Mouse (Mus musculus): ENCODE measurements around the gene Zc3h6. TPM values are rescaled to one million over a fixed set of nuclear protein-coding genes. Genes with fewer than 3 reads are reported as not detected.

The Zc3h6 gene
- total and polyA plus RNA-seq, 2 experiments, result 0.20 to 2.5 TPM

- H3K4me3 ChIP-seq (ENCODE audit: insufficient read depth, low read depth, low read length), result peak within 1 kb of the TSS; percentile 71
- H3K9ac ChIP-seq (ENCODE audit: low read depth, low read length), result peak within 1 kb of the TSS; percentile 67
- peak within 1 kb of the TSS; percentile 84 for H3K27ac ChIP-seq (replicated peaks; ENCODE audit: insufficient read depth, low read depth, low read length)
- no peaks in the 10 kb centered on the region for H3K4me1 ChIP-seq (ENCODE audit: control insufficient read depth, insufficient read depth, low read length)
- H3K36me3 ChIP-seq (ENCODE audit: control insufficient read depth, insufficient read depth, low read length), result 0 out of 2 replicates have a peak, but pooled peaks cover 2% of the 10 kb centered on the region
- TF ChIP-seq CTCF (IDR thresholded peaks at IDR 0.05; ENCODE audit: low read depth, low read length) (no peak), POLR2A (IDR thresholded peaks at IDR 0.05; ENCODE audit: extremely low read depth, insufficient read depth, low read length) (peak; percentile 57; the same call in 1 of the 2 replicates)
- WGBS, result 2% methylated on average over 65 of the region's 65 CpGs
- DNase-seq (ENCODE audit: extremely low read depth, low read depth, low spot score), result peak; percentile 87
- H3K79me2 ChIP-seq (ENCODE audit: control insufficient read depth, insufficient read depth, low read length), result no peaks in the 10 kb centered on the region
- H3K27me3 ChIP-seq (ENCODE audit: control insufficient read depth, insufficient read depth, low read length), result no peaks in the 10 kb centered on the region
These were observed 23.4 kb upstream of the Zc3h6 start, which contains the start of gene Zc3h8 for GRCm38 (mm10) chr2:128943538-128944528. TSS of gene Zc3h8 (minus strand) at chr2:128944077.

- WGBS, result 29% methylated on average over 6 of the region's 6 CpGs
These were observed 19.1 kb upstream of the Zc3h6 start for GRCm38 (mm10) chr2:128947962-128948588.

GRCm38 (mm10) chr2:128954186-128954585, 13.0 kb upstream of the Zc3h6 start:
- Histone ChIP-seq H3K4me3 (ENCODE audit: insufficient read depth, low read depth, low read length) (no peak overlapping the region), H3K36me3 (ENCODE audit: control insufficient read depth, insufficient read depth, low read length) (no peaks in the 10 kb centered on the region), H3K4me1 (ENCODE audit: control insufficient read depth, insufficient read depth, low read length) (no peaks in the 10 kb centered on the region), H3K27me3 (ENCODE audit: control insufficient read depth, insufficient read depth, low read length) (no peaks in the 10 kb centered on the region), H3K9ac (ENCODE audit: low read depth, low read length) (no peak overlapping the region), H3K79me2 (ENCODE audit: control insufficient read depth, insufficient read depth, low read length) (no peaks in the 10 kb centered on the region), H3K27ac (replicated peaks; ENCODE audit: insufficient read depth, low read depth, low read length) (no peak overlapping the region)
- TF ChIP-seq CTCF (IDR thresholded peaks at IDR 0.05; ENCODE audit: low read depth, low read length) (no peak), POLR2A (IDR thresholded peaks at IDR 0.05; ENCODE audit: extremely low read depth, insufficient read depth, low read length) (no peak)
- DNase-seq (ENCODE audit: extremely low read depth, low read depth, low spot score), result no peak

More at GRCm38 (mm10) chr2:128947962-128948588, 19.1 kb upstream of the Zc3h6 start:
- H3K4me1 ChIP-seq (ENCODE audit: control insufficient read depth, insufficient read depth, low read length), result no peaks in the 10 kb centered on the region
- no peak overlapping the region for H3K4me3 ChIP-seq (ENCODE audit: insufficient read depth, low read depth, low read length)
- H3K36me3 ChIP-seq (ENCODE audit: control insufficient read depth, insufficient read depth, low read length), result no peaks in the 10 kb centered on the region
- DNase-seq (ENCODE audit: extremely low read depth, low read depth, low spot score), result peak; percentile 80
- no peaks in the 10 kb centered on the region for H3K79me2 ChIP-seq (ENCODE audit: control insufficient read depth, insufficient read depth, low read length)
- H3K9ac ChIP-seq (ENCODE audit: low read depth, low read length), result no peak overlapping the region
- TF ChIP-seq CTCF (IDR thresholded peaks at IDR 0.05; ENCODE audit: low read depth, low read length), result peak; percentile 55
- TF ChIP-seq POLR2A (IDR thresholded peaks at IDR 0.05; ENCODE audit: extremely low read depth, insufficient read depth, low read length), result no peak
- H3K27me3 ChIP-seq (ENCODE audit: control insufficient read depth, insufficient read depth, low read length), result no peaks in the 10 kb centered on the region
- H3K27ac ChIP-seq (replicated peaks; ENCODE audit: insufficient read depth, low read depth, low read length), result no peak overlapping the region

- Histone ChIP-seq H3K4me1 (ENCODE audit: control insufficient read depth, insufficient read depth, low read length) (peaks cover 5% of the 10 kb centered on the region), H3K79me2 (ENCODE audit: control insufficient read depth, insufficient read depth, low read length) (no peaks in the 10 kb centered on the region), H3K36me3 (ENCODE audit: control insufficient read depth, insufficient read depth, low read length) (no peaks in the 10 kb centered on the region), H3K4me3 (ENCODE audit: insufficient read depth, low read depth, low read length) (no peak overlapping the region), H3K27ac (replicated peaks; ENCODE audit: insufficient read depth, low read depth, low read length) (no peak overlapping the region), H3K27me3 (ENCODE audit: control insufficient read depth, insufficient read depth, low read length) (no peaks in the 10 kb centered on the region), H3K9ac (ENCODE audit: low read depth, low read length) (no peak overlapping the region)
- TF ChIP-seq POLR2A (IDR thresholded peaks at IDR 0.05; ENCODE audit: extremely low read depth, insufficient read depth, low read length), result no peak
- TF ChIP-seq CTCF (IDR thresholded peaks at IDR 0.05; ENCODE audit: low read depth, low read length), result no peak
- WGBS, result 94% methylated on average over 5 of the region's 5 CpGs
- no peak for DNase-seq (ENCODE audit: extremely low read depth, low read depth, low spot score)
These were observed 1.6 kb upstream of the Zc3h6 start for GRCm38 (mm10) chr2:128965505-128966105.

GRCm38 (mm10) chr2:128966236-128966635, 966 bp upstream of the Zc3h6 start:
- H3K4me1 ChIP-seq (ENCODE audit: control insufficient read depth, insufficient read depth, low read length), result peaks cover 5% of the 10 kb centered on the region
- WGBS, result 22% methylated on average over 6 of the region's 6 CpGs
- H3K27me3 ChIP-seq (ENCODE audit: control insufficient read depth, insufficient read depth, low read length), result no peaks in the 10 kb centered on the region
- no peak for TF ChIP-seq CTCF (IDR thresholded peaks at IDR 0.05; ENCODE audit: low read depth, low read length)
- no peak for TF ChIP-seq POLR2A (IDR thresholded peaks at IDR 0.05; ENCODE audit: extremely low read depth, insufficient read depth, low read length)
- no peaks in the 10 kb centered on the region for H3K36me3 ChIP-seq (ENCODE audit: control insufficient read depth, insufficient read depth, low read length)
- H3K9ac ChIP-seq (ENCODE audit: low read depth, low read length), result no peak overlapping the region
- H3K4me3 ChIP-seq (ENCODE audit: insufficient read depth, low read depth, low read length), result peak overlapping the region; percentile 87; the same call in 1 of the 2 replicates
- no peak for DNase-seq (ENCODE audit: extremely low read depth, low read depth, low spot score)
- H3K27ac ChIP-seq (replicated peaks; ENCODE audit: insufficient read depth, low read depth, low read length), result no peak overlapping the region
- H3K79me2 ChIP-seq (ENCODE audit: control insufficient read depth, insufficient read depth, low read length), result no peaks in the 10 kb centered on the region
